Mouse (Mus musculus) thymus, postnatal 14 days (tissue): ENCODE results near the gene Olfm1.

Source experiments
- DNase-seq: peaks from one replicate; pipeline ENCODE4 v3.0.0; 2021

The Olfm1 gene

GRCm38 (mm10) chr2:28192821-28193689, at the start of gene Olfm1:
TSS of gene Olfm1 (plus strand) at chr2:28192992.
- DNase-seq, result no peak

GRCm38 (mm10) chr2:28143417-28144045, 49.3 kb upstream of the Olfm1 start:
- no peak for DNase-seq

GRCm38 (mm10) chr2:28145702-28146101, 47.1 kb upstream of the Olfm1 start:
- DNase-seq, result no peak

GRCm38 (mm10) chr2:28146152-28146551, 46.6 kb upstream of the Olfm1 start:
- DNase-seq, result no peak

- no peak for DNase-seq
Measured at GRCm38 (mm10) chr2:28146685-28147084, 46.1 kb upstream of the Olfm1 start.

- no peak for DNase-seq
Measured at GRCm38 (mm10) chr2:28147248-28147794, 45.5 kb upstream of the Olfm1 start.

GRCm38 (mm10) chr2:28149688-28150087, 43.1 kb upstream of the Olfm1 start:
- no peak for DNase-seq

GRCm38 (mm10) chr2:28160568-28160967, 32.2 kb upstream of the Olfm1 start:
- no peak for DNase-seq

GRCm38 (mm10) chr2:28165570-28165969, 27.2 kb upstream of the Olfm1 start:
- no peak for DNase-seq

GRCm38 (mm10) chr2:28169336-28169735, 23.5 kb upstream of the Olfm1 start:
- no peak for DNase-seq

- no peak for DNase-seq
Measured at GRCm38 (mm10) chr2:28171962-28172361, 20.8 kb upstream of the Olfm1 start.

- no peak for DNase-seq
Measured at GRCm38 (mm10) chr2:28173225-28174141, 19.3 kb upstream of the Olfm1 start.

- no peak for DNase-seq
Measured at GRCm38 (mm10) chr2:28174441-28174840, 18.4 kb upstream of the Olfm1 start.

GRCm38 (mm10) chr2:28178600-28178999, 14.2 kb upstream of the Olfm1 start:
- DNase-seq, result no peak

- no peak for DNase-seq
Measured at GRCm38 (mm10) chr2:28180053-28180452, 12.7 kb upstream of the Olfm1 start.

- no peak for DNase-seq
Measured at GRCm38 (mm10) chr2:28188398-28188944, 4.3 kb upstream of the Olfm1 start.

GRCm38 (mm10) chr2:28193690-28194087, 897 bp downstream of the Olfm1 start:
- no peak for DNase-seq

GRCm38 (mm10) chr2:28194962-28195617, 2.3 kb downstream of the Olfm1 start:
- DNase-seq, result no peak

- no peak for DNase-seq
Measured at GRCm38 (mm10) chr2:28195726-28196125, 2.9 kb downstream of the Olfm1 start.

GRCm38 (mm10) chr2:28201441-28201841, 8.6 kb downstream of the Olfm1 start:
- no peak for DNase-seq

- peak; percentile 65 for DNase-seq
Measured at GRCm38 (mm10) chr2:28204167-28204566, 11.4 kb downstream of the Olfm1 start.
